ENCODE assay signal across 10 mouse cellular contexts in genomic region chr4:21689492-21689941, GRCm38 (mm10). TPM values are rescaled to one million over a fixed set of nuclear protein-coding genes. Genes with fewer than 3 reads are reported as not detected.
DNase-seq lines count a peak whose midpoint lies in the region; ATAC-seq and TF ChIP-seq lines count a peak whose summit lies in the region.
"Had no signal": no experiment of that assay in that cellular context is flagged by ENCODE, and none has a peak within 500 bp of the region (broad histone marks: within the 10 kb centered on the region; RNA-seq: fewer than 3 reads in every experiment).

No protein-coding gene starts in this region.

- no peak for TF ChIP-seq CTCF in heart, postnatal 0 days (IDR thresholded peaks at IDR 0.05; ENCODE audit: low read depth)
- TF ChIP-seq CTCF in hindbrain, postnatal 0 days (IDR thresholded peaks at IDR 0.05; ENCODE audit: low read depth), result no peak

- no peak for ATAC-seq in heart, postnatal 0 days (ENCODE audit: insufficient read depth, low read depth)
- ATAC-seq in embryonic facial prominence, embryonic 11.5 days (replicated peaks; ENCODE audit: insufficient number of reproducible peaks, low FRiP score, low TSS enrichment, low read depth), result no peak
- no peak for ATAC-seq in hindbrain, postnatal 0 days
- ATAC-seq in neural tube, embryonic 14.5 days (ENCODE audit: low read depth), result peak; percentile 4; the same call in 1 of the 2 replicates

- H3K4me3 ChIP-seq in heart, postnatal 0 days (ENCODE audit: low read depth, low read length), result peak overlapping the region; percentile 56
- H3K4me3 ChIP-seq in embryonic facial prominence, embryonic 11.5 days (ENCODE audit: low read depth, low read length), result no peak overlapping the region
- H3K4me3 ChIP-seq in hindbrain, postnatal 0 days (ENCODE audit: low read length), result peak overlapping the region; percentile 43
- H3K4me3 ChIP-seq in neural tube, embryonic 14.5 days (ENCODE audit: low read depth, low read length), result peak overlapping the region; percentile 44; the same call in 1 of the 2 replicates

- H3K36me3 ChIP-seq in heart, postnatal 0 days (replicated peaks; ENCODE audit: control insufficient read depth, insufficient read depth, low read length), result no peaks in the 10 kb centered on the region
- no peaks in the 10 kb centered on the region for H3K36me3 ChIP-seq in embryonic facial prominence, embryonic 11.5 days (replicated peaks; ENCODE audit: control insufficient read depth, insufficient read depth, low read depth, low read length)
- no peaks in the 10 kb centered on the region for H3K36me3 ChIP-seq in hindbrain, postnatal 0 days (ENCODE audit: insufficient read depth, low read length)
- H3K36me3 ChIP-seq in neural tube, embryonic 14.5 days (ENCODE audit: control insufficient read depth, insufficient read depth, low read length), result no peaks in the 10 kb centered on the region
- H3K36me3 ChIP-seq: liver, embryonic 13.5 days had no signal

- peaks cover 2% of the 10 kb centered on the region; the same call in 1 of the 2 replicates for H3K4me1 ChIP-seq in heart, postnatal 0 days (ENCODE audit: control insufficient read depth, insufficient read depth)
- no peaks in the 10 kb centered on the region for H3K4me1 ChIP-seq in embryonic facial prominence, embryonic 11.5 days (ENCODE audit: control insufficient read depth, insufficient read depth, low read length)
- H3K4me1 ChIP-seq in hindbrain, postnatal 0 days (ENCODE audit: insufficient read depth, low read length), result no peaks in the 10 kb centered on the region
- peaks cover 13% of the 10 kb centered on the region; the same call in 1 of the 2 replicates for H3K4me1 ChIP-seq in neural tube, embryonic 14.5 days (ENCODE audit: control insufficient read depth, insufficient read depth, low read length)

- H3K27me3 ChIP-seq in heart, postnatal 0 days (ENCODE audit: control insufficient read depth, insufficient read depth, low read length), result peaks cover 87% of the 10 kb centered on the region
- peaks cover 68% of the 10 kb centered on the region for H3K27me3 ChIP-seq in embryonic facial prominence, embryonic 11.5 days (ENCODE audit: control insufficient read depth, insufficient read depth, low read length)
- peaks cover 77% of the 10 kb centered on the region for H3K27me3 ChIP-seq in hindbrain, postnatal 0 days (ENCODE audit: insufficient read depth, low read length)
- H3K27me3 ChIP-seq in neural tube, embryonic 14.5 days (ENCODE audit: control insufficient read depth, insufficient read depth, low read length), result peaks cover 41% of the 10 kb centered on the region

- WGBS in heart, postnatal 0 days, result 5% methylated on average over 18 of the region's 18 CpGs
- under 1% methylated on average over 18 of the region's 18 CpGs for WGBS in embryonic facial prominence, embryonic 11.5 days
- 1% methylated on average over 18 of the region's 18 CpGs for WGBS in hindbrain, postnatal 0 days
- WGBS in neural tube, embryonic 14.5 days, result under 1% methylated on average over 18 of the region's 18 CpGs

- no peaks in the 10 kb centered on the region for H3K9me3 ChIP-seq in heart, postnatal 0 days (replicated peaks; ENCODE audit: control insufficient read depth, low read length)
- H3K9me3 ChIP-seq in embryonic facial prominence, embryonic 11.5 days (replicated peaks; ENCODE audit: control insufficient read depth, low read length), result no peaks in the 10 kb centered on the region
- no peaks in the 10 kb centered on the region for H3K9me3 ChIP-seq in hindbrain, postnatal 0 days (ENCODE audit: low read length)
- H3K9me3 ChIP-seq in neural tube, embryonic 14.5 days (ENCODE audit: control insufficient read depth, low read length), result no peaks in the 10 kb centered on the region
- H3K9me3 ChIP-seq: liver, embryonic 13.5 days had no signal

- peak overlapping the region; percentile 88; the same call in 1 of the 2 replicates for H3K4me2 ChIP-seq in heart, postnatal 0 days (ENCODE audit: low read depth, low read length)
- H3K4me2 ChIP-seq in embryonic facial prominence, embryonic 11.5 days (ENCODE audit: low read depth, low read length), result no peak overlapping the region
- H3K4me2 ChIP-seq in hindbrain, postnatal 0 days (ENCODE audit: low read depth, low read length), result peak overlapping the region; percentile 60
- H3K4me2 ChIP-seq in neural tube, embryonic 14.5 days (ENCODE audit: low read depth, low read length), result peak overlapping the region; percentile 73

- intact Hi-C loops in heart, postnatal 36 days (cut with DNase I), result loop anchor here (10.0 kb wide), 1 partner anchor 795 kb away; the partner anchor contains the start of gene Pou3f2

- H3K9ac ChIP-seq in heart, postnatal 0 days (replicated peaks; ENCODE audit: low read depth, low read length), result no peak overlapping the region
- H3K9ac ChIP-seq in embryonic facial prominence, embryonic 11.5 days (replicated peaks; ENCODE audit: low read length), result no peak overlapping the region
- H3K9ac ChIP-seq in hindbrain, postnatal 0 days (replicated peaks; ENCODE audit: low read length), result no peak overlapping the region
- H3K9ac ChIP-seq in neural tube, embryonic 14.5 days (replicated peaks; ENCODE audit: low read depth, low read length), result no peak overlapping the region
- H3K9ac ChIP-seq: liver, embryonic 13.5 days had no signal

- no peak overlapping the region for H3K27ac ChIP-seq in heart, postnatal 0 days (ENCODE audit: low read depth)
- no peak overlapping the region for H3K27ac ChIP-seq in embryonic facial prominence, embryonic 11.5 days (replicated peaks; ENCODE audit: low read depth, low read length)
- H3K27ac ChIP-seq in hindbrain, postnatal 0 days, result no peak overlapping the region
- H3K27ac ChIP-seq in neural tube, embryonic 14.5 days (ENCODE audit: low read depth, low read length), result no peak overlapping the region
- H3K27ac ChIP-seq: kidney, postnatal 0 days; liver, embryonic 13.5 days had no signal

- TF ChIP-seq EP300 in heart, postnatal 0 days (IDR thresholded peaks at IDR 0.05; ENCODE audit: low read depth), result no peak

- DNase-seq in heart, postnatal 0 days (ENCODE audit: low spot score), result no peak
- no peak for DNase-seq in heart, postnatal 36 days
- DNase-seq in embryonic facial prominence, embryonic 11.5 days (ENCODE audit: low spot score), result peak; percentile 23
- no peak for DNase-seq in hindbrain, postnatal 0 days (ENCODE audit: low spot score)
- no peak for DNase-seq in spleen, postnatal 36 days (ENCODE audit: low spot score in 2 of 2)
- no peak for DNase-seq in right cerebral cortex, adult 18-20 months
- DNase-seq in adrenal gland, adult 18-20 months (ENCODE audit: low spot score in 2 of 2), result no peak
- DNase-seq: liver, embryonic 13.5 days had no signal

RNA-seq across cellular contexts. Expression of gene Prdm13, which starts 3.8 kb away (rescaled TPM):
- not detected in 2 replicates for total RNA-seq in heart, postnatal 0 days (2014; rRNA removed; ENCODE audit: low replicate concordance)
- polyA plus RNA-seq in heart, postnatal 0 days (2015; fragmentation: Nextera tagmentation; extraction: Ambion mirVana), result not detected in 2 replicates
- not detected for total RNA-seq in heart, postnatal 36 days (2021)
- polyA plus RNA-seq in embryonic facial prominence, embryonic 11.5 days (2014; fragmentation: Nextera tagmentation; extraction: Ambion mirVana), result 0.29 and 0.53 TPM in 2 replicates
- total RNA-seq in hindbrain, postnatal 0 days (2014; rRNA removed), result 12.4 and 14.5 TPM in 2 replicates
- polyA plus RNA-seq in hindbrain, postnatal 0 days (2015; fragmentation: Nextera tagmentation; extraction: Ambion mirVana), result 1.3 and 1.5 TPM in 2 replicates
- polyA plus RNA-seq in neural tube, embryonic 14.5 days (2014; fragmentation: Nextera tagmentation; extraction: Ambion mirVana), result 0.36 and 0.50 TPM in 2 replicates
- total RNA-seq in adrenal gland, adult 18-20 months (2021), result not detected
- polyA plus RNA-seq: kidney, postnatal 0 days; liver, embryonic 13.5 days had no signal

RNA-seq across cellular contexts. Expression of gene Ccnc, which starts 38.0 kb away (rescaled TPM):
- 12.0 and 26.6 TPM in 2 replicates for total RNA-seq in heart, postnatal 0 days (2014; rRNA removed; ENCODE audit: low replicate concordance)
- 20.1 and 21.4 TPM in 2 replicates for polyA plus RNA-seq in heart, postnatal 0 days (2015; fragmentation: Nextera tagmentation; extraction: Ambion mirVana)
- 10 to 100 TPM; 12.5 to 12.6 TPM for total RNA-seq in heart, postnatal 36 days (2021)
- 61.3 and 67.5 TPM in 2 replicates for polyA plus RNA-seq in embryonic facial prominence, embryonic 11.5 days (2014; fragmentation: Nextera tagmentation; extraction: Ambion mirVana)
- total RNA-seq in hindbrain, postnatal 0 days (2014; rRNA removed), result 28.0 and 29.4 TPM in 2 replicates
- polyA plus RNA-seq in hindbrain, postnatal 0 days (2015; fragmentation: Nextera tagmentation; extraction: Ambion mirVana), result 60.7 and 67.2 TPM in 2 replicates
- polyA plus RNA-seq in neural tube, embryonic 14.5 days (2014; fragmentation: Nextera tagmentation; extraction: Ambion mirVana), result 71.5 and 76.5 TPM in 2 replicates
- 10 to 100 TPM; 21.2 to 23.7 TPM for total RNA-seq in adrenal gland, adult 18-20 months (2021)

Comparison
In these comparisons a context has a peak if more than half of its experiments do, and no peak if none do; other contexts are left out.
1. RNA of gene Prdm13, which starts 3.8 kb away (total RNA-seq): 12.4 to 14.5 TPM in hindbrain, postnatal 0 days; not detected in heart, postnatal 0 days, not detected in heart, postnatal 36 days and not detected in adrenal gland, adult 18-20 months; every median in the first group is over 10 times any median in the second.